Mouse (Mus musculus): ENCODE data around the gene Cep128.

GRCm38 (mm10) chr12:91266014-91266413, 118.2 kb downstream of the Cep128 start:
- no peak for TF ChIP-seq CTCF (IDR thresholded peaks at IDR 0.05; ENCODE audit: control insufficient read depth, insufficient read depth, insufficient read length)
- no peak for TF ChIP-seq MAX (IDR thresholded peaks at IDR 0.05)
- no peak for TF ChIP-seq USF1 (IDR thresholded peaks at IDR 0.05; ENCODE audit: low read depth)
